Mouse (Mus musculus) hindbrain, embryonic 10.5 days (tissue): ENCODE data around the gene Eif4e1b. TPM values are rescaled to one million over a fixed set of nuclear protein-coding genes. Genes with fewer than 3 reads are reported as not detected.

ENCODE experiments used
- DNase-seq: peaks from one replicate; pipeline ENCODE4 v3.0.0-alpha.2; 2017; ENCODE audit warnings: low spot score
- H3K27ac ChIP-seq: fragments of 300-500 bp; sonication (generic); 2 replicates; pipeline ENCODE4 v1.5.1; 2016; ENCODE audit warnings: mild to moderate bottlenecking, moderate library complexity
- H3K27me3 ChIP-seq: fragments of 300-500 bp; sonication (generic); 2 replicates; pipeline ENCODE4 v1.6.1; 2016; ENCODE audit warnings: mild to moderate bottlenecking; ENCODE audit not compliant: poor library complexity, insufficient read depth, severe bottlenecking
- H3K36me3 ChIP-seq: fragments of 300-500 bp; sonication (generic); 2 replicates; pipeline ENCODE4 v1.6.1; 2016; ENCODE audit warnings: mild to moderate bottlenecking, moderate library complexity
- H3K4me1 ChIP-seq: fragments of 300-500 bp; sonication (generic); replicated peaks from 2 replicates; pipeline ENCODE4 v1.6.1; 2016; ENCODE audit warnings: mild to moderate bottlenecking
- H3K4me3 ChIP-seq: fragments of 300-500 bp; sonication (generic); 2 replicates; pipeline ENCODE4 v1.5.1; 2016; ENCODE audit warnings: mild to moderate bottlenecking, moderate library complexity
- H3K9me3 ChIP-seq: fragments of 300-500 bp; sonication (generic); 2 replicates; pipeline ENCODE4 v1.6.1; 2016; ENCODE audit warnings: mild to moderate bottlenecking, moderate library complexity
- WGBS: fragments of 180-500 bp; shearing (Covaris S2); methylation state at CpG from one replicate; pipeline ENCODE4 v1.1.7; 2016; 5-methylcytosine and 5-hydroxymethylcytosine counted together
- polyA plus RNA-seq: library from polyadenylated mRNA; unstranded; fragments of >200 nt; fragmentation: Nextera tagmentation; extraction: Ambion mirVana; gene quantifications from 2 replicates; pipeline ENCODE4 v1.2.1, GENCODE M21; 2016

Eif4e1b gene
- polyA plus RNA-seq, 1 experiment from 2014 or later: not detected

DNA sequence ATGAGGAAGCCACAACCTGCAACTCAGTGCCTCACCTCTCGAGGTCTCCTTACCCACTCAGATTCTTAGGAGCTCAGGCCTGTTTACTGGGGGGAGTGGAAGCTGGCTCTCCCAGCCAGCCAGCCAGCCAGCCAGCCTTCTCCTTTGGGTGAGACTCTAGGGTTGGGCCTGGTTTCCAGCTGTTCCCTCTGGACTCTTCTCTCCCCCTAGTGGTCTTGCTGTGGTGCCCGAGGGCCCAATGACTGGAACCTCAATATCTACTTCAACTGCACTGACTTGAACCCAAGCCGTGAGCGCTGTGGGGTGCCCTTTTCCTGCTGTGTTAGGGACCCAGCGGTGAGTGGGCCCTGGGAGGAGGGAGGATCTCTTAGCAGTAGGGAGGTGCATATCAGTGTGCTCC lies 11.0 kb downstream of the Eif4e1b start:
- H3K4me1 ChIP-seq: peaks cover 13% of the 10 kb centered on the region
- H3K9me3 ChIP-seq: no peaks in the 10 kb centered on the region
- 46% methylated on average over 5 of the region's 5 CpGs for WGBS
- DNase-seq: no peak
- H3K27ac ChIP-seq: no peak overlapping the region
- H3K27me3 ChIP-seq: peaks cover 98% of the 10 kb centered on the region
- H3K36me3 ChIP-seq: no peaks in the 10 kb centered on the region
- no peak overlapping the region for H3K4me3 ChIP-seq

DNA sequence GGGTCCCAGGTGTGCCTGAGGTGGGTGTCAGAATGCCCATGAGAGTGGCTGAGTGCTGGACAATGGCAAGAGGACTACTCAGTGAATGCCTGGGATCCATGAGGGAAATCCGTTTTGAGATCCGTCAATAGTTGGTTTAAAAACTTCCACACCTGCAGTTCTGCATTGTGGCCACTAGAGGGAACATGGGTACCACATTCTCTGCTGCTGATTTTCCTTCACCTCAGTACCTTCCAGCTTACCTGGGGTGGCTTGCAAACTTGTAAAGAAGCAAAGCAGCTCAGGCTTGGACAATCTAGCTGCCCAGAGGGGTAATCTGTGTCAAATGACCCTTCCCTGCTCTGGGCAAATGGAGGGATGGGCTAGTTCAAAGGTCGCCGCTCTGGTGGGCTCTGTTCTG lies 13.6 kb downstream of the Eif4e1b start:
- H3K36me3 ChIP-seq: no peaks in the 10 kb centered on the region
- no peaks in the 10 kb centered on the region for H3K9me3 ChIP-seq

DNA sequence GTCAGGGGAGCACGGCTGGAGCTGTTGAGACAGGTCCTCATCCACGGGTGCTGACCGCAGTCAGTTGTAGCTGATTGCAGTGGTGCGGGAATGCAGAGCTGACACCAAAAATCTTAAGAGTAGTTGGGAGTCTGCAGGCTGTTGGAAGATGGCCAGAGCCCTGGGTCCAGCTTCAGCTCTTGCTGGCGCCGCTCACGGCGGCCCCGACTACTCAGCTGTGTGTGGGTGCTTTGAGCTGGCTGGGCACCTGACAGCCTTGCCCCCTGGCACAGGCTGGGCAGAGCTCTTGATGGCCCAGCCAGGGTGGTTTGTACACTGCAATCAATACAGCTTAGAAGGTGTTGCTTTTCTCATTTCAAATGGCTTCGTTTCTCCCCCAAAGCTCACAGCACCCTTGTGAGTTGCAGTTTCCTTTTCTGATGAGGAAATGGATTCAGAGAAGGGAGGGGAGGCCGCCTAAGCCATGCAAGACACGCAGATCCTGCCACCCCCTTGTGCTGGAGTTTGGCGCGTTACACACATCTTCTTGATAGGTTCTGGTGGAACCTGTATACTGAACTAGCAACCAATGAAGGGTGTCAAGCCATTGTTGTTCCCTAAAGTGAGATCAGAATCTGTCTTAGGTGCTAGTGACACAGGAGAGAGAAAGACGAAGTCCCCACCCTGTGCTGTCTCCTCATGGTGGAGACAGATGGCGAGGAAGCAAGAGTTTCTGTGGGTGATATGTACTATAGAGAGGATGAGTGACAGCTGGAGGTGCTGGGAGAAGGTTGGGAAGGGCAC lies 14.3 kb downstream of the Eif4e1b start:
- Histone ChIP-seq H3K4me3 (no peak overlapping the region), H3K9me3 (no peaks in the 10 kb centered on the region), H3K36me3 (no peaks in the 10 kb centered on the region), H3K27me3 (peaks cover 90% of the 10 kb centered on the region), H3K27ac (no peak overlapping the region), H3K4me1 (no peaks in the 10 kb centered on the region)
- WGBS: 85% methylated on average over 16 of the region's 16 CpGs
- DNase-seq: no peak

More for the DNA sequence above, 13.6 kb downstream of the Eif4e1b start:
- Histone ChIP-seq H3K27me3 (peaks cover 95% of the 10 kb centered on the region), H3K4me3 (no peak overlapping the region), H3K4me1 (peaks cover 5% of the 10 kb centered on the region), H3K27ac (no peak overlapping the region)
- 40% methylated on average over 4 of the region's 4 CpGs for WGBS
- peak; percentile 52 for DNase-seq

DNA sequence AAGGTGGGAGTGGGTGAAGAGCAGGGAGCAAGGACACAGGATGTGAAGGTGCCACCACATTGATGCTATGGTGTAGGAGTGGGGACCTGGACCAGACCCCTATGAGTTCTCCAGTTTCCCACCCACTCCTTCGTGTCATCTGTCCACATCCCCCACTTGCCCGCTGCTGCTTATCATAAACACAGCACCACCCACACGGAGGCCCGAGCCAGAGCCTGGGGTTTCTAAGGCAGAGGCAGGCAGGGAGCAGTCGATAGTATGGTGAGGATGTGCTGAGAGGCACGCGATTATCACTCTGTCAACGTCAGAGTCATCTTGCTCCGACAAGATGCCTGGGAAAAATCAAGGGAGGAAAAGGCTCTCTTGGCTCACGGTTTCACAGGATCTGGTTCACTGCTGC lies 14.9 kb downstream of the Eif4e1b start:
- 80% methylated on average over 10 of the region's 10 CpGs for WGBS
- peaks cover 88% of the 10 kb centered on the region for H3K27me3 ChIP-seq
- DNase-seq: no peak

DNA sequence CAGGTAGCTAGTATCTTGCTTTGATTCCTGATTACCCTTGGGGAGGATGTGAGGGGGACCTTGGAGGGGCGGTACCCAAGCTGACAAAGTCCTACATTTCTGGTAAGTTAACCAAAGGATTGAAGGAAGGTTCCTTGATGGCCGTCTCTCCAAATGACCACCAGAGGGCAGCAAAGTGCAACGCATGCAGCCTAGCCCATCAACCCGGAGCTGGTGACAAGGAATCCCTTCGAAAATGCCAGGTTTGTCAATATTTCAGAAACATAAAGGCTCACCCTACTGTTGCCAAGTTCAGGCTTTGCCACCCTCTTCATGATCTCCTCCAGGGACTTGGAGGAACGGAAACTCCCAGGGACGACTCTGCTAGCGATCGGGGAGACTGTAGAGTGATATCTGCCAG lies 15.9 kb downstream of the Eif4e1b start:
- Histone ChIP-seq H3K4me1 (no peaks in the 10 kb centered on the region), H3K9me3 (no peaks in the 10 kb centered on the region), H3K27ac (no peak overlapping the region), H3K36me3 (no peaks in the 10 kb centered on the region), H3K4me3 (no peak overlapping the region), H3K27me3 (peaks cover 88% of the 10 kb centered on the region)
- 23% methylated on average over 9 of the region's 9 CpGs for WGBS
- DNase-seq: peak; percentile 80

More for the DNA sequence above, 14.9 kb downstream of the Eif4e1b start:
- H3K27ac ChIP-seq: no peak overlapping the region
- H3K9me3 ChIP-seq: no peaks in the 10 kb centered on the region
- no peaks in the 10 kb centered on the region for H3K4me1 ChIP-seq
- no peak overlapping the region for H3K4me3 ChIP-seq
- no peaks in the 10 kb centered on the region for H3K36me3 ChIP-seq

DNA sequence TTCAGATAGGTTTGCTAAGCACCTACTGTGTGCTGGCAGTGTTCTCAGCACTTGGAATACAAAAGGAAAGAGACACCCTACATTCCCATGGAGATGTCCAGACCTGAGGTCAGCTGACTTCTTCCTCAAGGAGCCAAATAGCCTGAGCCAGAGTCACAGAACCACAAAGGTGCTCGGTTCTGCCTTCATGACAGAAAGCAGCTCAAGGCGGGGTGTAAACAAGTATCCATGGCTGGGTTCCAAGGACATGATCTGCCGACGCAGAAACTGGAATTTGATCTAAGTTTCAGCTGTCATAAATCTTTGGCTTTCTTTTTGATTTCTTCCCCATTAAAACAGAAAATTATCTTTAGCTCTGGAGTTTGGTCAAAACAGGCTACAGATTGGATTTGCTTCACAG lies 16.4 kb downstream of the Eif4e1b start:
- no peaks in the 10 kb centered on the region for H3K9me3 ChIP-seq
- WGBS: 83% methylated on average over 4 of the region's 4 CpGs
- H3K4me1 ChIP-seq: no peaks in the 10 kb centered on the region; the same call in 1 of the 2 replicates
- no peak overlapping the region for H3K27ac ChIP-seq
- H3K27me3 ChIP-seq: peaks cover 89% of the 10 kb centered on the region
- no peaks in the 10 kb centered on the region for H3K36me3 ChIP-seq
- H3K4me3 ChIP-seq: no peak overlapping the region
- no peak for DNase-seq

DNA sequence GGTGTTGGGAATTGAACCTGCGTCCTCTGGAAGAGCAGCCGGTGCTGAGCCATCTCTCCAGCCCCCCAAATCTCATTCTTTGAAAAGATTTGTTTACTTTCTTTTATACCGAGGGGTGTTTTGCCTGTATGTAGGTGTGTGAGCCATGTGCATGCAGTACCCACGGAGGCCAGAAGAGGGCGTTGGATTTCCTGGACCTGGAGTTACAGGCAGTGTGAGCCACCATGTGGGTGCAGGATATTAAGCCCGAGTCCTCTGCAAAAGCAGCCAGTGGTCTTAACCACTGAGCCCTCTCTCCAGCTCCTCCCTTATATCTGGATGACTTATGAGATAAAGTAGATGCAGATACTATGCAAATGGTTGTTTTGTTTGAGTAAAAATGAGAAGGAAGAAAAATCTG lies 19.2 kb downstream of the Eif4e1b start:
- peaks cover 16% of the 10 kb centered on the region for H3K4me1 ChIP-seq
- H3K4me3 ChIP-seq: no peak overlapping the region
- DNase-seq: no peak
- no peaks in the 10 kb centered on the region for H3K9me3 ChIP-seq
- 83% methylated on average over 6 of the region's 6 CpGs for WGBS
- no peaks in the 10 kb centered on the region for H3K36me3 ChIP-seq
- H3K27ac ChIP-seq: no peak overlapping the region
- H3K27me3 ChIP-seq: peaks cover 88% of the 10 kb centered on the region

DNA sequence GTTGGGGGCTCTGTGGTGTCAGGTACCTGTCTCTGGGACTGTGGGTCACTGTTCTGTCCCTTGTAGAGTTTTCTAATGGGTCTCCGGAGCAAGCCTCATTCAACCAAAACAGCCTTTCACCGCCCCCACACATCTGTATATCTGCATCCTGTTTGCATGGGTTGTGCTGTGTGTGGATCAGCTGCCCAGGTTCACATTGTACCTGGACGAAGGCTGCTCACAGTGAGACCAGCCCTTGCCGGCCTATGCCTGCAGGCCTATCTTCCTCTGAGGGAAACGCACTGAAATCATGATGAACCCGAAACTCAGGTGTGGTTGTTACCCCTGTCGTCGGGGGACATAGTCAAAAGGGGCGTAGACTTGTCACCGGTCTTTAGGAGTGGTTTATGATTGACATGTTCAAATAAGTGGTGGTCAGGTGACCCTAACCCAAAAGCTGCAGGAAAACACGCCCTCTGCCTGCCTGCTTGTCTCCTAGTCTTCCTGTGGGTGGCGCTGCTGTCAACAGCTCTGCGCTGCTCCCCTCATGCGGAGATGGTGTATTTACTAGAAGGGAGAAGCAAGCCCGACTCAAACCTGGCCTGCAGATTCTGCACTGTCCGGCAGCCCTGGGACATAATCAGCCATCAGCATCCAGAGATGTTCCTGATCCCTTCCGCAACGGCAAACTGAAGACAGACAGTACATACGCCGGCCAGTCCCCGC lies 21.5 kb downstream of the Eif4e1b start:
- H3K36me3 ChIP-seq: no peaks in the 10 kb centered on the region
- DNase-seq: peak; percentile 59
- no peak overlapping the region for H3K4me3 ChIP-seq
- H3K27ac ChIP-seq: no peak overlapping the region
- 41% methylated on average over 21 of the region's 21 CpGs for WGBS
- peaks cover 16% of the 10 kb centered on the region for H3K4me1 ChIP-seq
- no peaks in the 10 kb centered on the region for H3K9me3 ChIP-seq
- H3K27me3 ChIP-seq: peaks cover 84% of the 10 kb centered on the region

DNA sequence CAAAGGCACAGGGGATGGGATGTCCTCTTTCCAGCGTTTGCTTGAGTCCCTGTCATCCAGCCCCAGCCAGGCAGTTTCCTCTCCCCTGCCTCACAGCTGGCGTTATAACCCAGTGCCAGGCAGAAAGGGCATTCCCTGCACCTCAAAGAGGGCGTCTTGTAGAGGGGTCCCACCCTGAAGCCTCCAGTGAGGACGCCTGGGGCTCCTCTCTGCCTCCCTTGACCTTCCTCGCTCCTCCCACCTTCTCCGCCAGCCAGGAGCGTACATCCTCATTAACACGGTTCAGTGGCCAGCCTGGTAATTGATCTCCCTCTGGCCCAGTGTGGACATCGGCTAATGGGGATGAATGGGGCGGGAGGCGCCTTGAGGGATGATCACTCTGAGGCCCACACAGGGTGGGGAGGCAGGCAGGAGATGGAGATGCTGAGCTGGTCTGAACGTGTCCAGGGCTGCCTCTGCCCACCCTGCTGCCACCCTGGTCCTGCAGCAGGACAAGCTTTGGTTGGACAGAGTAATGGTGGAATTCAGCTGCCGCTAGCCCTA lies 22.7 kb downstream of the Eif4e1b start:
- H3K4me1 ChIP-seq: peaks cover 16% of the 10 kb centered on the region
- peaks cover 82% of the 10 kb centered on the region for H3K27me3 ChIP-seq
- H3K36me3 ChIP-seq: no peaks in the 10 kb centered on the region
- peak; percentile 40 for DNase-seq
- peak overlapping the region; percentile 57 for H3K27ac ChIP-seq
- H3K4me3 ChIP-seq: peak overlapping the region; percentile 11; the same call in 1 of the 2 replicates
- no peaks in the 10 kb centered on the region for H3K9me3 ChIP-seq
- 24% methylated on average over 13 of the region's 13 CpGs for WGBS

DNA sequence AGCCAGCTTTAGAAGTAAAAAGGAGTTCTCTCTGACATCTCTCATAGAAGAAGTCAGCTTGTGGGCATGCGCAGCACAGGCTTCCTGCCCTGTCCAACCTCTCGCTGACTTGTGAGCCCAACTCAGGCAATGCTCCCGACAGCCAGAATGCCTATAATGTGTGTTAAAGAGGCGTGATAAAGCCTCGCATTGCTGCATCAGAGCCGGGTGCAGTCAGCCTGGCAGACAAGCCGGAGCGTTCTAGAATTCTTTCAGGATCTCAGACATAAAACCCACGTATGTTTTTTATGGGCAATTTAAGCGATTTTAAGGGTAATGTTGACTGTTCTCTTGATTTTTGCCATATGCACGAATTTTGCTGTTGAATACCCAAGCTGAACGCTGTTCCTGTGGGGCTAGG lies 24.3 kb downstream of the Eif4e1b start:
- Histone ChIP-seq H3K9me3 (no peaks in the 10 kb centered on the region), H3K36me3 (no peaks in the 10 kb centered on the region), H3K4me1 (peaks cover 16% of the 10 kb centered on the region), H3K4me3 (no peak overlapping the region), H3K27me3 (peaks cover 75% of the 10 kb centered on the region), H3K27ac (no peak overlapping the region)
- no peak for DNase-seq
- WGBS: 83% methylated on average over 12 of the region's 12 CpGs

DNA sequence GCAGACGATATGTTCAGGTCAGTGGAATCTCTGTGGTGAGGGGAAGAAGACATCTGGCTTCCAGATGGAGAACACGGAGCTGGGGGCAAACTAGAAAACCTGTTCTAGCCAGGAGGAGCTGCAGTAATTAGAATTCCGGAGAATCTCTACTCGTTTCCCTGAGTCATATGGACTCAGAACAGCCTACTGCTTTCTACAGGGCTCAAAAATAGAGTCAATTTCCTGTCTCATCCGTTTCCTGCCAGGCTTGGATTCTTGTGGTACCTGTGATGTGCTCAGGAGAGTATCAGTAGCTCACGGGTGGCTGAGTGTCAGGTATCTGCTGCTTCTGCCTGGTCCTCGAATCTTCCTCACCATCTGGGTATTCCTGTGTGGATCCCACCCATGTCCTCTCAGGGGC lies 27.7 kb downstream of the Eif4e1b start:
- no peaks in the 10 kb centered on the region for H3K36me3 ChIP-seq
- H3K4me1 ChIP-seq: peaks cover 4% of the 10 kb centered on the region
- WGBS: 62% methylated on average over 7 of the region's 7 CpGs
- no peaks in the 10 kb centered on the region for H3K9me3 ChIP-seq
- H3K27ac ChIP-seq: no peak overlapping the region
- DNase-seq: no peak
- peaks cover 51% of the 10 kb centered on the region for H3K27me3 ChIP-seq
- H3K4me3 ChIP-seq: no peak overlapping the region

DNA sequence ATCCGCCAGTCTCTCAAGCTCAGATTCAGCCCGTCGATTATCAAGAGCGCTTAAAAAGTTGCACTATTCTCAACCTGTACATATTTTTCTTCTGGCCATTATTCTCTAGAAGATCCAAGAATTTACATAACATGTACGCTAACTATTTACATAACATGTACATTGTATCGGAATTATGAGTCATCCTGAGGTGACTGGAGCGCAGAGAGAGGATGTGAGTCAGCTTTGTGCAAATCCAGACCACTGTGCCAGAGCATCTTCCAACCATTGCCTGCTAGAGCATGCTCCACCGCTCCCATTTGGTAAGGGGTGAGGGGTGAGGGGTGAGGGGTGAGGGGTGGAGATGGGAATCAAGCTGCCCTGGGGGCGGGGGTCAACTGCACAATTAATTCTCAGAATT lies 29.6 kb downstream of the Eif4e1b start:
- no peaks in the 10 kb centered on the region for H3K36me3 ChIP-seq
- no peak overlapping the region for H3K27ac ChIP-seq
- WGBS: 90% methylated on average over 9 of the region's 9 CpGs
- H3K4me3 ChIP-seq: no peak overlapping the region
- H3K4me1 ChIP-seq: peaks cover 8% of the 10 kb centered on the region
- peaks cover 49% of the 10 kb centered on the region for H3K27me3 ChIP-seq
- DNase-seq: no peak
- H3K9me3 ChIP-seq: no peaks in the 10 kb centered on the region
